Mouse (Mus musculus) G1E-ER4 (cell line): ENCODE results near the gene Cracr2a. TPM values are rescaled to one million over a fixed set of nuclear protein-coding genes. Genes with fewer than 3 reads are reported as not detected.

ENCODE experiments used
- GATA1 ChIP-seq: IDR thresholded peaks from one replicate; pipeline ENCODE4 v1.8.0; 2012; ENCODE audit warnings: low read length, inconsistent platforms
- polyA plus RNA-seq: library from polyadenylated mRNA; stranded (reverse); fragments of >175 nt; gene quantifications from 2 replicates; pipeline ENCODE4 v1.2.3, GENCODE M21; 2012

Gene Cracr2a
- polyA plus RNA-seq, 1 experiment = not detected

DNA sequence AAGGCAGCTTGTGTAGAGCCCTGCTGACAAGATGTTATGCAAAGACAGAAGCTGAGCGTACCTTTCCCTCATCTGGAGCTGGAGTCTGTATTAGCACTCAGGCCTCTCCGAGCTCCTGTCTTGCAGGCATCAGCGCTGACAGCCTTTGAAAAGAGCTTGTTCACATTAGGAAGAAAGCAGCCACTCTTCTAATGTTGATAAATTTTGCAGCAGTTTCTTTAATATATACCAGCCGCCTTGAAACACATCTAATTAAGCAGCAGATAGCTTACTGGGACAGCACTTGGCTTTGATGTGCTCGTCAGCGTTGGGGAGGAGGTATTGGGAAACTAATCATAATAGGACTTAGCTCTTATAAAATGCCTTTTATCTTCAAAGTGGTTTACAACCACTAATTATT, 38.1 kb downstream of the Cracr2a start:
- TF ChIP-seq GATA1 = no peak

DNA sequence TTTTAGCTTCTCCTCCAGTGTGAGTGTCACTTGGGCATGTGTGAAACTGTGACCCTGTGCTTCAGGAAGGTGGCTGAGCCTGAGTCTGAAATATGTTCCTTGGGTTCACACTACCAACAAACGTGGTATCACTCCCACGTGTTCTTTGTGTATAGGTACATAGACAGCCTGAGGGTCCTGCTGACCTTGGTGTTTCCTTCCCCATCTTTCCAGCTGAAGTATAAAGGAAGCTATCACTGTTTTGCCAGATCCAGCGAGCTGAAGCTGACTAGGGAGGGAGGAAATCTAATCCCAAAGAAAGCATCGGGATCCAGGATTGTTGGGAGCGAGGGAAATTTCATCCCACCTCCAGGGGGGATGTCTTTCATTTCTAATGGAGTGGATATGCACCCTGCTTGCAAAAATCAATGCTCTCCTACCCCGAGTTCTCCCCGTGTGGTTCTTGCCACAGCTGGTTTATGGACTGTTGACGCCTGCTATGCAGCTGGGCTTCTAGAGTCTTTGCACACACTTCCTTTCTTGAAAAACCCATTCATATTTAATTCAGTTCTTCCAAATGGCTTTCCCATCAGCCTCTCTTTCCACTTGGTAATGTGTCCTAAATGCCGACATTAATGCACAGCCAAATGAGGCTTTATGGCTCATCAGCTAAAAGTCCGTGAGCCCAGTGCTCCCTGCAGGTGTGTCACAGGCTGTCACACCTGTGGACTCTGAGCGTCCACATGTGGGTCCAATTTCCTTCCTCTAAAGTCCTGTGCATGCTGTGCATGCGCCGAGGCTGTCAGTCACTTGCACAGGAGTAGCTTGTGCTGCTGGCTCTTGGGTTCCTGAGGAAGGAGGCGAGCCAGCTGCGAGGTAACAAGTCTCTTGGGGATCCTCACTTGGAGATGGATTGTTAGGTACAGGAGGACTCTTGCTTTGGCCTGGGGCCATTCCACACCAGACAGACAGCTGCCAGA, 44.2 kb downstream of the Cracr2a start:
- TF ChIP-seq GATA1 = no peak

DNA sequence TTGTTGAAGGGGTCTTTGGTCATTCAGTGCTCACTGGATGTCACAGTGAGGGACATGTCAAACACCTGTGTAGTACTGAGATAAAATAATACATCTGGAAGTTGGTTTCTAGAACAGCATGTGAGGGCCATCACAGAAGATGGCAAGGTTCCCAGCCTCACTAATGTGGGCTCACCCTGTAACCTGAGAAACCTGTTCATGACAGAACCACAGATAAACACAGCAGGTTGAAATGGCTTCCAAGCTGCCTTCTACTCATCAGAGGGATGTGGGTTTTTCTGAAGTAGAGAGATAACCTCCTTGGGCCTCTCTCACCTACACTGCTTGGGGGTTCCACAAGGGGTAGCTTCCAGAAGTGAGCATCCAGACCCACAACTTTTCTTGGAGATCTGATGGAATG, 48.5 kb downstream of the Cracr2a start:
- no peak for TF ChIP-seq GATA1

DNA sequence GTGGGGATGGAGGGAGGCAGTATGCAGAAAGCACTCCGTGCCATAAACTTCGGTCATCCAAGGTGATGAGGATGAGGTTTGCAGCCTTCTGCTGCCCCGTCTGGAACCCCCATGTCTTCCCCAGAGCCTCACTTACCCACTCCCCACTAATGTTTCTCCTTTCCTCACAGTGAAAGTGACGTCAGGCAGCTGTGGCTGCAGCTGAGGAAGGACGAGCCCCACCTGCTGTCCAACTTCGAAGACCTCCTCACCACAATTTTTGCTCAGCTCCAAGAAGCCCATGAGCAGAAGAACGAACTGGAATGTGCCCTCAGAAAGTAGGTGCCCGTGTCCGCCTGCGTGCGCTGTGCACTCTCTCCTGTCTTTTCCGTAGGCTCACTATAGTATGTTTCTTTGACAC, 50.1 kb downstream of the Cracr2a start:
- TF ChIP-seq GATA1 = no peak

DNA sequence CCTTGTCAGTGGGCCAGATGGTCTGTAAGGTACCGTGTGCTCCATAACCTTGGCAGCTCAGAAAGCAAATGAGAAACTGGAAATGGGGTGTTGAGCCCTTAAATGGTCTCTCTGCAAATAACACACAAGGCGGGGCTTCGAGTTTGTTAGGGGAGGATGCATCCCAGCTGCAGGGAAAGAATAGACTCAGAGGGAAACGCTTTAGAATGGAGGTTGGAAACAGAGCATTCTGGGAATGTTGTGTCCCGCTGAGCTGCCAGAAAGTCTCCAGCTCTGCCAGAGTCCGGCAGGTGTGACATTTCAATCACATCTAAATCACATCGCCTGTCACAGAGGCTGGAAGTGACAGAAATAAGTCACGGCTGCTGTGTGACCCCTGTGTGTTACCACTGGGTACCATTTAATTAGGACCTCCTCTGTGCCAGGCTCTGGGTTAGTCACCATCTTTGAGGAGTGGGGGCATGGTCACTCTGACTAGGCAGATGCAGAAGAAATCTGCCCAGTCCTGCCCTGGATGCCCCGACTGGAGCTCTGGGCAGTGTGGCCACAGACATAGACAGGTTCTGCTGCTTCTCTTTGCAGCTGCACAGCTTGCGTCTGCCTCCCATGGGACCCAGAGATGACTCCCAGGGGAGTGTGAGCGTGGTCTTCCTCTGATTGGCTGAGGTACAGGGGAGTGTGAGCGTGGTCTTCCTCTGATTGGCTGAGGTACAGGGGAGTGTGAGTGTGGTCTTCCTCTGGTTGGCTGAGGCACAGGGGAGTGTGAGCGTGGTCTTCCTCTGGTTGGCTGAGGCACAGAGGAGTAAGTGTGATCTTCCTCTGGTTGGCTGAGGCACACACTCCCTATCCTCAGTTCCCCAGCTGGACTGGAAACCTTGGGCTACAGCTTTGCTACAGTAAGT, 53.2 kb downstream of the Cracr2a start:
- no peak for TF ChIP-seq GATA1

DNA sequence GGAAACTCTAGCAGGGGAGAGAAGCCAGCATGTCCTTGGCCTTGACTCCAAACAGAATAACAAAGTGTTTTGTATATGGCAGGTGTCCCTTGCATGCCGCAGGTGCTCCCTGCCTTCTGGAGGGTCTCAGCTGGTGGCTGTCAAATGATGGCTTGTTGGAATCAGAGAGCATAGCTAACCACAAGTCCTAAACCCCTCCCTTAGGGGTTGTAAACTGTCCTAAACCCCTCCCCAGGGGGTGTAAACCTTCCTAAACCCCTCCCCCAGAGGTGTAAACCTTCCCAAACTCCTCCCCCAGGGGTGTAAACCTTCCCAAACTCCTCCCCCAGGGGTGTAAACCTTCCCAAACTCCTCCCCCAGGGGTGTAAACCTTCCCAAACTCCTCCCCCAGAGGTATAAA, 55.5 kb downstream of the Cracr2a start:
- TF ChIP-seq GATA1 = no peak

DNA sequence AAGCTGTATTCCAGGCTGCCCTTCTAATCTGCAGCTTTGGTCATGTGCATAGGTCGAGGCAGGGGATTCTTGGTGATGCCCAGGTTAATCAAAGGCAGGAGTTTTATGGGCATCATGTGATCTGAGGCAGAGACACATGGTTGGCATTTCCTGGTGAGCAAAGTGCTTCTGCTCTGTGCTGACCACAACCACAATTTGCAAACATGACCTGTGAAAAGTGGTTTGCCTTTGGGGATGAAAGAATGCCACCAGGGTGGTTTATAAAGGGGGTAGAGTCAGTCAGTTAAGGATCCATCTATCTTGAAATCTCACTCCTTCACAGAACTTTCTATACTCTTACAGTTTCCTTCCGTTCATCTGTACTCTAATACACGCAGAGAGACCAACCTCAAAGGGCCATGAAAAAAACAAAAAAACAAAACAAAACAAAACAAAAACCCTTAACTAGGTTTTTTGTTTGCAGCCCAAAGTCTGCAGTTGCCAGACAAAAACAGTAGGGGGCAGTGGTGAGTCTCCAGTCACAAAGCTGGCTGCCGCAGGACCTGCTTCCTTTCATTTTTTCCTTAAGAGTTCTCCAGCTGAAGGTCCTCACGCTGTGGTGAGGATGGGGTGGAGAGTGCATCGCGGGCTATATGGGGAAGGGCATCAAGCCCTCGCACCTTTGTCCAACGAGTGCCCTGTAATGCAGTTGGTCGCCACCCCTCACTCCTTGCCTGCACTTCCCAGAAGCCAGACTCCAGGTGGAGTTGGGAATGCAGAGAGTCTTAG, 56.3 kb downstream of the Cracr2a start:
- TF ChIP-seq GATA1 = no peak

DNA sequence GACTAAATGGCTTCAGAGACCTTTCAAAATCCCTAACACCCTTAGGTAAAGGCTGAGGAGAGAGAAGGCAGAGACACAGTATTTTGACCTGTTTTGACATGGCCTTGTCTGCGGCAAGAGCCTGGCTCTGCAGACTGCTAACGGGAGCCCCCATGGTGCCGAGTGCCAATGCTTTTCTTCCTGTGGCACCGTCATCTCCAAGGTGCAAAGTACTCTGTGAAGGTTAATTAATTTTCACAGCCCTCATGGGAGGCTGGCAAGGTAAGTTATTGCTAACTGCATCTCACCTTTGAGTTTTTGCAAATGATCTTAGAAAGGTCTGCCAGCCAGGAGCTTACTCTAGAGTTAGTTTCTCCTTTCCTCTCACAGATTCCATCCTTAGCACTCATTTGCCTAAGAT, 57.5 kb downstream of the Cracr2a start:
- no peak for TF ChIP-seq GATA1

DNA sequence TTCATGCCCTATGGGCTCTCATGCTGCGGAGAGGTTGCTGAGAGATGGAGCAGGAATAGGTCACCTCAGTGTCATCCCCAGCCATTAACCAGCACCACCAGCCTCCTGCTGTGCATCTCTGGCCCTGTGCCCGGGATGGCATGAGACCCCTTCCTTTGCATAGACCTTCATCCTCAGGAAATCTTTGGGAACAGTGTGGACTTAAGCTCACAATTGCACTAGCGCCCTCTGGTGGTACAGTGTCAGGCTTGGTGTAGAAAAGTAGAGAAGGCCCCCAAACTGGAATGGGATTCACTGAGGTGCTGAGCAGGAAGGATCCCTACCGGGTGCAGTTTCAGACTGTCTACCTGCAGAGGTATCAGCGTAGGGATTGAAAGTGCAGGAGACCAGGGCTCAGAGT, 64.0 kb downstream of the Cracr2a start:
- TF ChIP-seq GATA1 = no peak

DNA sequence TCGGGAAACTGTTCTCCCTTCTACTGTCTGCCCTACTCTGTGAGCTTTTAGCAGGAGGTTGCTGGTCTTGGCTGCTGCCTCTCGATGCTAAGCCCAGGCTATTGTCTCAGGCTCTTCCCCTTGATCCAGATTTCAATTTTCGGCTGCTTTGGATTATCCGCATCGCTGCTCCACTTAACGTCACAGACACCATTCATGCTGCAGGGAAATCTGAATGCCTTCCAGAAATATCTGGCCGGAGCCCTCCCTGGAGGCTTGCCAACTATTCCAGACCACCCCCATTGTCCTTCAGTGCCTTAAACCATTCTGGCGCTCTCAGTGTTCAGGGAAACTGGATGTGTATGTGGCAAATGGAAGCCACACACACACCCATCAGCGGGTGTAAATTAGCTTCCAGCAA, 66.3 kb downstream of the Cracr2a start:
- no peak for TF ChIP-seq GATA1

DNA sequence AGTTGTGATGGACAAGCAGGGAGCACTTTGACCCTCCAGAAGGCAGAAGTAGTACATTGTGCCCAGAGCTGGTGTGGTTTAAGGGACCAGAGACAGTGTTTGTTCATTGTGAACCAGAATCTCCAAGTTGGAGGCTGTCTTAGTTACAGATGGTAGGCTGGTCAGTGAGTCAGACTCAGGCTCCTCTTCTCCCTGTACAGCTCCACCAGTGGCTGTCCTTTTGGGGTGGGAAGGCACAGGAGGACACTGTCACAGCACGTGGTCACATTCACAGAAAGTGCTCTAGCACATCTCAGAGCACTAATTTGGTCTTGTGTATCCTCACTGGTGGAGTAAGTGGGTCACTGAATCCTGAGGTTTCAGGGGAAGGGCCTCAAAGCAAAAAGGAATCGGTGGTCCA, 68.1 kb downstream of the Cracr2a start:
- TF ChIP-seq GATA1 = no peak

DNA sequence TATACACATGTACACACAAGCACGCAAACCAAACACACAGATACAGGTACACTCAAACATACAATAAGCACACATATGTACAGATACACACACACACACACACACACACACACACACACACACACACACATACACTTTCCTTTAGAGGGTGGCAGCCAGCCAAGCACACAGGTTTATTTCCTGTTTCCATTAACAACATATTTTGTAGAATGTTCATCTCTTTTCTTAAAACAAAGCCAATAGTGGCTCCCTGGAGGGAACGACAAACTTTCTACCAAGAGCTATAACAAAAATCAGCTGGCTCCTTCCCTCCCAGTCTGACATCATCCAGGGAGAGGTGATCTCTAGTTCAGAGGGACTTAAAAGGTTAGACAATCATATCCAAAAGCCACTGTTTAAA, 73.7 kb downstream of the Cracr2a start:
- no peak for TF ChIP-seq GATA1

DNA sequence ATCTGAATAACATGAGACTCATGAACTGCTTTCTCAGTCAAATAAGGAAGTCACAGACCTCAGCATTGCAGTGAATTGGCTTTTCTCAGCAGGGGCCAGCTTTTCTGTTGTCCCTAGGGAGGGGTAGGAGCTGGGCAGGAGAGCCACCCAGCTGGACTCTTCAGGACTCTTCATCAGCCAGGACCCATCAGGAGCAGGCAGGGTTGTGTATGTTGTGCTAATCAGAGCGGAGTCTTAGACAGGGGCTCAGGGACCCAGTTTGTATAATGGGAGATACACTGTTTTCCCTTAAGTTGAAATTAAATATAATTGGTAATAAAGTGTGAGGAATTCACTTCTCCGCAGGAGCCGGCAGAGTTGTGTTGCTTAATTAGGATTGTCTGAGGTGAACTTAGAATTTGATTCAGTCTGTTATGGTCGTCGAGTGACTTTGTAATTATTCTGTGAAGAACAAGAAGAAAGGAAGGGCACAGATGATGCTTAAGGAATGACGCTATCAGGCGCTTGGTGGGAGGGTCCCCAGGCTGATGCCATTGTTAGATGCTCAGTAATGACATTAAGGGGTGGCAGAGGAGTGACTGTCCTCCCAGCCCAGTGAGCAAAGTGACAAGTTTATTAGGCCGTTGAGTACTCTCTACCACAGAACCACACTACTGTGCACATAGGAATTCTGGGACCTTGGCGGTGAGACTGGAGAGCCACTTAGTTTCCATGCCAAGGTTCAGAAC, 74.5 kb downstream of the Cracr2a start:
- no peak for TF ChIP-seq GATA1

DNA sequence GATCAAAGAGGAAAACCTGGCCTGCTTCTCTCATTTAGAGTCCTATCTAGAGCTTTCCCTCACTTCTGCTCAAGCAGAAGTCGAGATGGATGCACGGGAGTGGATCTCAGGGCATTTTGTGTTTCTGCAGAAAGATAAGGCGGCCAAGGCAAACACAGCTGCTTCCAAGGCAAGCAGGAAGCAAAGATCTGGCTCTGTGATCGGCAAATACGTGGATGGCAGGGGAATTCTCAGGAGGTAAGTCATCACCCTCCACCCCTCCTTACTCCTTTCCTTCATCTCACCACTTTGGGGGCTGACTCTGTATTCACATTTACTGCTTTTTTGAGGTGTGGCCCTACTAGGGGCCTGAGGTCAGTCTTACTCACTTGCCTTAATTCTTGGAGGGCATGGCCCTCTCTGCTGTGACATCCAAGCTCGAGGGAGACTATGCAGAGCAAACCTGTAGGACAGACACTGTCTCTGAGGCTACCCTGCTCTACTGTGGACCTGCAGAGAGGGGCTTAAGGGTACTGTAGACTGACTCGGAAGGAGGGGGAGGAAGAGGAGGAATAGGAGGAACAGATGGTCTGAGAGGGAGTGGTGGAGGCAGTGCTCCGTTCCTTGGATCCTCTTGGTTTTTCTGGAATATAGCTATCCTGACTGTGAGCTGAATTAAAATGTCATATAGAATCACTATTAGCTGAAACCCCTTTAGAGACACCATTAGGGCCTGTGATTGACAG, 80.1 kb downstream of the Cracr2a start:
- no peak for TF ChIP-seq GATA1
